Mouse (Mus musculus) midbrain, embryonic 16.5 days (tissue): Measurements from ENCODE around the gene Skor1. TPM values are rescaled to one million over a fixed set of nuclear protein-coding genes. Genes with fewer than 3 reads are reported as not detected.
A peak's percentile ranks its signal among the peaks of the same experiment; 100 is the strongest.

Experiments
- ATAC-seq: fragments of 200-750 bp; cut with Nextera tagmentation; 2 replicates; pipeline ENCODE4 v1.8.0; 2017; ENCODE audit warnings: moderate TSS enrichment
- H3K27ac ChIP-seq: fragments of 300-500 bp; sonication (generic); 2 replicates; pipeline ENCODE4 v1.5.1; 2014; ENCODE audit warnings: mild to moderate bottlenecking, low read length, mixed read lengths
- H3K27me3 ChIP-seq: fragments of 300-500 bp; sonication (generic); 2 replicates; pipeline ENCODE4 v1.6.1; 2014; ENCODE audit warnings: low read depth, low read length, mixed read lengths; ENCODE audit not compliant: control insufficient read depth, insufficient read depth
- H3K36me3 ChIP-seq: fragments of 300-500 bp; sonication (generic); 2 replicates; pipeline ENCODE4 v1.6.1; 2014; ENCODE audit warnings: mild to moderate bottlenecking, low read length, moderate library complexity, mixed read lengths; ENCODE audit not compliant: control insufficient read depth, insufficient read depth
- H3K4me1 ChIP-seq: fragments of 300-500 bp; sonication (generic); 2 replicates; pipeline ENCODE4 v1.6.1; 2014; ENCODE audit warnings: mild to moderate bottlenecking, low read length, mixed read lengths; ENCODE audit not compliant: control insufficient read depth, insufficient read depth
- H3K4me2 ChIP-seq: fragments of 300-500 bp; sonication (generic); 2 replicates; pipeline ENCODE4 v1.6.1; 2014; ENCODE audit warnings: mild to moderate bottlenecking, low read length, mixed read lengths
- H3K4me3 ChIP-seq: fragments of 300-500 bp; sonication (generic); 2 replicates; pipeline ENCODE4 v1.5.1; 2014; ENCODE audit warnings: low read depth, mild to moderate bottlenecking, low read length, moderate library complexity, mixed read lengths
- H3K9ac ChIP-seq: fragments of 300-500 bp; sonication (generic); 2 replicates; pipeline ENCODE4 v1.6.1; 2014; ENCODE audit warnings: low read depth, low read length, mixed read lengths
- H3K9me3 ChIP-seq: fragments of 300-500 bp; sonication (generic); replicated peaks from 2 replicates; pipeline ENCODE4 v1.6.1; 2014; ENCODE audit warnings: mild to moderate bottlenecking, low read length, mixed read lengths; ENCODE audit not compliant: control insufficient read depth, poor library complexity, severe bottlenecking
- whole genome bisulfite sequencing: fragments of 180-500 bp; shearing (Covaris S2); extraction: QIAGEN DNeasy Blood & Tissue Kit; methylation state at CpG from one replicate; pipeline ENCODE4 v1.1.7; 2014; 5-methylcytosine and 5-hydroxymethylcytosine counted together
- polyA plus RNA-seq: library from polyadenylated mRNA; unstranded; fragments of >200 nt; fragmentation: Nextera tagmentation; extraction: Ambion mirVana; gene quantifications from 2 replicates; pipeline ENCODE4 v1.2.1, GENCODE M21; 2015

The Skor1 gene
- 0.54 and 0.75 TPM in 2 replicates for polyA plus RNA-seq

GRCm38 (mm10) chr9:63148410-63149371 is at the start of gene Skor1:
Gene Skor1, minus strand, starts transcription at chr9:63148961.
- H3K9ac ChIP-seq, result peak within 1 kb of the TSS; percentile 34; the same call in 1 of the 2 replicates
- no peaks in the 10 kb centered on the region for H3K36me3 ChIP-seq
- H3K9me3 ChIP-seq, result no peaks in the 10 kb centered on the region
- peak within 1 kb of the TSS; percentile 56 for H3K4me2 ChIP-seq
- peak within 1 kb of the TSS; percentile 42 for H3K4me3 ChIP-seq
- no peak within 1 kb of the TSS for H3K27ac ChIP-seq
- no peak for ATAC-seq
- under 1% methylated on average over 57 of the region's 108 CpGs for WGBS
- peaks cover 77% of the 10 kb centered on the region for H3K27me3 ChIP-seq
- H3K4me1 ChIP-seq, result peaks cover 24% of the 10 kb centered on the region

- ATAC-seq, result no peak
- Histone ChIP-seq H3K27ac (no peak overlapping the region), H3K4me2 (no peak overlapping the region)
These were observed 48.5 kb upstream of the Skor1 start for GRCm38 (mm10) chr9:63197252-63197651.

GRCm38 (mm10) chr9:63196114-63196682 is 47.4 kb upstream of the Skor1 start:
- H3K27ac ChIP-seq, result no peak overlapping the region
- WGBS, result 57% methylated on average over 8 of the region's 8 CpGs

More at GRCm38 (mm10) chr9:63197252-63197651, 48.5 kb upstream of the Skor1 start:
- Histone ChIP-seq H3K9me3 (no peaks in the 10 kb centered on the region), H3K27me3 (no peaks in the 10 kb centered on the region), H3K9ac (no peak overlapping the region), H3K36me3 (no peaks in the 10 kb centered on the region), H3K4me1 (peaks cover 4% of the 10 kb centered on the region; the same call in 1 of the 2 replicates), H3K4me3 (no peak overlapping the region)
- WGBS, result 15% methylated on average over 8 of the region's 8 CpGs

GRCm38 (mm10) chr9:63195523-63195922 is 46.8 kb upstream of the Skor1 start:
- no peak overlapping the region for H3K4me3 ChIP-seq
- H3K9ac ChIP-seq, result no peak overlapping the region
- no peak overlapping the region for H3K27ac ChIP-seq
- peaks cover 4% of the 10 kb centered on the region; the same call in 1 of the 2 replicates for H3K4me1 ChIP-seq
- H3K9me3 ChIP-seq, result no peaks in the 10 kb centered on the region
- no peaks in the 10 kb centered on the region for H3K36me3 ChIP-seq
- H3K27me3 ChIP-seq, result no peaks in the 10 kb centered on the region
- ATAC-seq, result no peak
- H3K4me2 ChIP-seq, result no peak overlapping the region
- WGBS, result 28% methylated on average over 4 of the region's 4 CpGs

More at GRCm38 (mm10) chr9:63196114-63196682, 47.4 kb upstream of the Skor1 start:
- no peak for ATAC-seq
- Histone ChIP-seq H3K36me3 (no peaks in the 10 kb centered on the region), H3K9ac (no peak overlapping the region), H3K4me3 (no peak overlapping the region), H3K27me3 (no peaks in the 10 kb centered on the region), H3K4me2 (no peak overlapping the region), H3K9me3 (no peaks in the 10 kb centered on the region), H3K4me1 (peaks cover 4% of the 10 kb centered on the region; the same call in 1 of the 2 replicates)

GRCm38 (mm10) chr9:63194791-63195190 is 46.0 kb upstream of the Skor1 start:
- H3K4me2 ChIP-seq, result no peak overlapping the region
- WGBS, result 49% methylated on average over 9 of the region's 9 CpGs
- H3K4me3 ChIP-seq, result no peak overlapping the region
- H3K27me3 ChIP-seq, result no peaks in the 10 kb centered on the region
- no peak overlapping the region for H3K27ac ChIP-seq
- peaks cover 4% of the 10 kb centered on the region; the same call in 1 of the 2 replicates for H3K4me1 ChIP-seq
- no peaks in the 10 kb centered on the region for H3K9me3 ChIP-seq
- H3K36me3 ChIP-seq, result no peaks in the 10 kb centered on the region
- ATAC-seq, result no peak
- H3K9ac ChIP-seq, result no peak overlapping the region

- no peak for ATAC-seq
- WGBS, result 62% methylated on average over 4 of the region's 4 CpGs
- no peak overlapping the region for H3K9ac ChIP-seq
These were observed 44.0 kb upstream of the Skor1 start for GRCm38 (mm10) chr9:63192809-63193208.

GRCm38 (mm10) chr9:63187310-63187709 is 38.5 kb upstream of the Skor1 start:
- 0 out of 2 replicates have a peak overlapping the region, but pooled peaks have one; percentile 6 for H3K9ac ChIP-seq
- no peak overlapping the region for H3K27ac ChIP-seq
- H3K4me3 ChIP-seq, result no peak overlapping the region
- no peaks in the 10 kb centered on the region for H3K9me3 ChIP-seq
- no peaks in the 10 kb centered on the region for H3K36me3 ChIP-seq
- H3K4me1 ChIP-seq, result peaks cover 20% of the 10 kb centered on the region
- ATAC-seq, result no peak
- WGBS, result 16% methylated on average over 7 of the region's 7 CpGs
- no peaks in the 10 kb centered on the region; the same call in 1 of the 2 replicates for H3K27me3 ChIP-seq
- H3K4me2 ChIP-seq, result 0 out of 2 replicates have a peak overlapping the region, but pooled peaks have one; percentile 17

More at GRCm38 (mm10) chr9:63192809-63193208, 44.0 kb upstream of the Skor1 start:
- Histone ChIP-seq H3K36me3 (no peaks in the 10 kb centered on the region), H3K9me3 (no peaks in the 10 kb centered on the region), H3K4me2 (no peak overlapping the region), H3K27ac (no peak overlapping the region), H3K27me3 (no peaks in the 10 kb centered on the region), H3K4me3 (no peak overlapping the region), H3K4me1 (peaks cover 5% of the 10 kb centered on the region)

- Histone ChIP-seq H3K36me3 (no peaks in the 10 kb centered on the region), H3K27me3 (no peaks in the 10 kb centered on the region; the same call in 1 of the 2 replicates), H3K9me3 (no peaks in the 10 kb centered on the region), H3K27ac (no peak overlapping the region), H3K4me2 (no peak overlapping the region), H3K4me1 (peaks cover 32% of the 10 kb centered on the region), H3K4me3 (no peak overlapping the region), H3K9ac (no peak overlapping the region)
- 75% methylated on average over 7 of the region's 7 CpGs for WGBS
- ATAC-seq, result no peak
These were observed 36.5 kb upstream of the Skor1 start for GRCm38 (mm10) chr9:63185249-63185648.
